Mouse (Mus musculus) midbrain, embryonic 11.5 days (tissue): ENCODE measurements around the gene Stx5a. TPM values are rescaled to one million over a fixed set of nuclear protein-coding genes. Genes with fewer than 3 reads are reported as not detected.

Experiments
- ATAC-seq: fragments of 200-750 bp; cut with Nextera tagmentation; 2 replicates; pipeline ENCODE4 v1.8.0; 2017; ENCODE audit warnings: moderate TSS enrichment, moderate library complexity; ENCODE audit not compliant: low FRiP score
- DNase-seq: peaks from one replicate; pipeline ENCODE4 v3.0.0; 2015; ENCODE audit warnings: low spot score; ENCODE audit errors: missing footprints
- H3K27ac ChIP-seq: fragments of 300-500 bp; sonication (generic); 2 replicates; pipeline ENCODE4 v1.5.1; 2014; ENCODE audit warnings: low read depth, low read length
- H3K27me3 ChIP-seq: fragments of 300-500 bp; sonication (generic); 2 replicates; pipeline ENCODE4 v1.6.1; 2014; ENCODE audit warnings: mild to moderate bottlenecking, low read length, moderate library complexity, mixed read lengths; ENCODE audit not compliant: control insufficient read depth, insufficient read depth
- H3K36me3 ChIP-seq: fragments of 300-500 bp; sonication (generic); 2 replicates; pipeline ENCODE4 v1.6.1; 2014; ENCODE audit warnings: mild to moderate bottlenecking, low read length, moderate library complexity, mixed read lengths; ENCODE audit not compliant: control insufficient read depth, insufficient read depth
- H3K4me1 ChIP-seq: fragments of 300-500 bp; sonication (generic); 2 replicates; pipeline ENCODE4 v1.6.1; 2014; ENCODE audit warnings: low read length; ENCODE audit not compliant: control insufficient read depth, insufficient read depth
- H3K4me2 ChIP-seq: fragments of 300-500 bp; sonication (generic); 2 replicates; pipeline ENCODE4 v1.6.1; 2014; ENCODE audit warnings: mild to moderate bottlenecking, moderate library complexity
- H3K4me3 ChIP-seq: fragments of 300-500 bp; sonication (generic); 2 replicates; pipeline ENCODE4 v1.5.1; 2014; ENCODE audit warnings: low read depth, low read length
- H3K9ac ChIP-seq: fragments of 300-500 bp; sonication (generic); 2 replicates; pipeline ENCODE4 v1.6.1; 2014; ENCODE audit warnings: low read length
- H3K9me3 ChIP-seq: fragments of 300-500 bp; sonication (generic); 2 replicates; pipeline ENCODE4 v1.6.1; 2016; ENCODE audit warnings: low read length; ENCODE audit not compliant: control insufficient read depth
- WGBS: fragments of 180-500 bp; shearing (Covaris S2); extraction: QIAGEN DNeasy Blood & Tissue Kit; methylation state at CpG from one replicate; pipeline ENCODE4 v1.1.7; 2014; 5-methylcytosine and 5-hydroxymethylcytosine counted together
- microRNA-seq: library from miRNA; unstranded; fragments of <30 nt; microRNA quantifications from one replicate; pipeline ENCODE4, GENCODE M21; 2017
- polyA plus RNA-seq: library from polyadenylated mRNA; unstranded; fragments of >200 nt; fragmentation: Nextera tagmentation; extraction: Ambion mirVana; gene quantifications from 2 replicates; pipeline ENCODE4 v1.2.1, GENCODE M21; 2014

The Stx5a gene
- polyA plus RNA-seq, 1 experiment from 2014 or later: 85.6 TPM

DNA sequence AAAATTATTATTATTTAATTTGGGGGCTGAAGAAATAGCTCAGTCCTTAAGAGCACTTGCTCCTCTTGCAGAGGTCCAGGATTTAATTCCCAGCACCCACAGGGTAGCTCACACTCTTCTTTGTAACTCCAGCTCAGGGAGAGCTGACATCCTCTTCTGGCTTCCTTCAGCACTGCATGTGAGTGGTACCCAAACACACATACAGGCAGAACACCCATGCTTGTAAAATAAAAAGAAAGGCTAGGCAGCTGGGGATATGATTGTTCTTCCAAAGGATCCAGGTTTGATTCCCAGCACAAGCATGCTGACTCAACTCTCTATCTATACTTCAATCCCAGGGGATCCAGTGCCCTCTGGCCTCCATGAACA is 57.7 kb downstream of the Stx5a start:
- Histone ChIP-seq H3K27ac (no peak overlapping the region), H3K27me3 (no peaks in the 10 kb centered on the region), H3K4me3 (no peak overlapping the region), H3K9ac (no peak overlapping the region), H3K36me3 (peaks cover 2% of the 10 kb centered on the region; the same call in 1 of the 2 replicates), H3K4me1 (peaks cover 11% of the 10 kb centered on the region), H3K4me2 (no peak overlapping the region; the same call in 1 of the 2 replicates), H3K9me3 (no peaks in the 10 kb centered on the region)
- DNase-seq (no peak), ATAC-seq (no peak)

DNA sequence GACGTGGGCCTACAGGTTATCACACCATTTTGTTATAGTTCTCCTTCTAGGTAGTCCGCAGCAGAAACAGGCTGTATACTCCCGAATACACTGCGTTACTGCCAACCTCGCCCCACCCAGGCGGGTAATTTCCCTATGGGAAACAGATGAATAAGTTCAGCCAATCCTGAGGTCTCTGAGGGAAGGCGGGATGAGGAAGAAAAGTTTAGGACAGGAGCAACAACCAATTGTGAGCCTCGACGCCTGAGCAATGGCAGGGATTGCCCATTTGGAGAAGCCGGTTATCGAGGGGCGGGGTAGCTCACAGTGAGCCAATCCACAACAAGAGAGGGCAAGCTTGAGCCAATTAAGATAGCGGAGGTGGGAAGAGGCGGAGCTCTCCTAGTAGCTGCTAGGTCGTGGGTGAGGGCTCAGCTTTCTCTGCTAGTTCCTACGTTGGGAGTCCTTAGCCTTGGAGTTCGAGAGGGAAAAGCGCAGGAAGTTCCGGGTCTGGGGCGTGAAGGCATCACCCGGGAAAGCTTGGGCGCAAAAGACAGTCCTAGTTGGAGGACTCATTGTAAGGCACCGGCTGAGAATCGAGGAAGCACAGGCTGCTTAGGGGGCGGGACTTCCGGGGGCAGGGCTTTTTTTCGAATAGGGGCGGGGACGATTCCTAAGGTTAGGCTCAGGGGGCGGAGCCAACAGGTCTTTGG is 61.1 kb downstream of the Stx5a start, which contains the start of gene Zbtb3:
Gene Zbtb3, plus strand, starts transcription at position 426 of the 692 bp plus-strand sequence.
- H3K27ac ChIP-seq: peak within 1 kb of the TSS; percentile 65; the same call in 1 of the 2 replicates
- no peaks in the 10 kb centered on the region for H3K9me3 ChIP-seq
- H3K4me1 ChIP-seq: peaks cover 11% of the 10 kb centered on the region
- DNase-seq: peak; percentile 99
- peak within 1 kb of the TSS; percentile 70 for H3K9ac ChIP-seq
- H3K36me3 ChIP-seq: peaks cover 8% of the 10 kb centered on the region; the same call in 1 of the 2 replicates
- under 1% methylated on average over 30 of the region's 30 CpGs for WGBS
- H3K27me3 ChIP-seq: no peaks in the 10 kb centered on the region
- peak within 1 kb of the TSS; percentile 57 for H3K4me3 ChIP-seq
- peak within 1 kb of the TSS; percentile 49 for H3K4me2 ChIP-seq
- ATAC-seq: peak; percentile 98

GRCm38 (mm10) chr19:8803204-8803780 is 62.1 kb downstream of the Stx5a start:
- peak overlapping the region; percentile 33; the same call in 1 of the 2 replicates for H3K9ac ChIP-seq
- no peaks in the 10 kb centered on the region for H3K9me3 ChIP-seq
- H3K4me2 ChIP-seq: peak overlapping the region; percentile 49
- H3K36me3 ChIP-seq: peaks cover 8% of the 10 kb centered on the region; the same call in 1 of the 2 replicates
- 89% methylated on average over 9 of the region's 9 CpGs for WGBS
- DNase-seq (no peak), ATAC-seq (no peak)
- peaks cover 8% of the 10 kb centered on the region for H3K4me1 ChIP-seq
- no peaks in the 10 kb centered on the region for H3K27me3 ChIP-seq
- H3K27ac ChIP-seq: no peak overlapping the region
- H3K4me3 ChIP-seq: no peak overlapping the region

DNA sequence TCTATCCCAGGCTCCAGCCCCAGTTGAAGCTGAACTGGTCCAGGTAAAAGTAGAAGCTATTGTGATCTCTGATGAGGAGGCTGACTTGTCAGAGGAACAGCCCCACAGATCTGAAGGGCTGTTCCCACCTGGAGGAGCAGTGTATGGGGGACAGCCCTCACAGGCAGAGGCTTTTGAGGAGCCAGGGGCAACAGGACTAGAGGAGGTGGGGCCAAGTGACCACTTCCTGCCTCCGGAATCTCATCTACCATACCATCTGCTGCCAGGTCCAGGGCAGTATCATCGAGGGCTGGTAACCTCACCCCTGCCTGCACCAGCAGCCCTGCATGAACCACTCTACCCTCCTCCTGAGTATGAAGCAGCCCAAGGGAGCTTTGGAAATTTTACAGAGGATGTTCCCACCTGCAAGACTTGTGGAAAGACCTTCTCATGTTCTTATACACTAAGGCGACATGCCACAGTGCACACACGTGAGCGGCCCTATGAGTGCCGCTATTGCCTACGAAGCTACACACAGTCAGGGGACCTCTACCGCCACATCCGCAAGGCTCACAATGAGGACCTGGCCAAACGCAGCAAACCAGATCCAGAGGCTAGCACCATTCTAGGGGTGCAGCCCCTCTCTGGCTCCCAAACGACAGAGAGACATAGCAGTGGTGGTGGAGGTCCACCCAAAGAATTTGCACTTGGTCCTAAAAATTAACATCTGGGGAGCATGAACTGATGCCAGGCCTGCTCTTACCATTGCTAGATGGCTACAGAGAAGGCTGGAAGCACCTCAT is 62.9 kb downstream of the Stx5a start:
- Histone ChIP-seq H3K4me1 (peaks cover 8% of the 10 kb centered on the region), H3K4me3 (no peak overlapping the region), H3K4me2 (no peak overlapping the region), H3K36me3 (peaks cover 8% of the 10 kb centered on the region; the same call in 1 of the 2 replicates), H3K9me3 (no peaks in the 10 kb centered on the region), H3K9ac (no peak overlapping the region), H3K27ac (no peak overlapping the region), H3K27me3 (no peaks in the 10 kb centered on the region)
- ATAC-seq (no peak), DNase-seq (no peak)
- 95% methylated on average over 11 of the region's 11 CpGs for WGBS

Small RNA genes within 50 kb of the gene (microRNA-seq; reads per million reads assigned to microRNA genes)
- gene Mir6992: not detected

Other genes with a start within 250 kb of the Stx5a start
- 0.28 and 0.33 TPM in 2 replicates for gene Slc22a8, start 150.2 kb upstream of the Stx5a start, polyA plus RNA-seq
- gene Slc22a6, start 123.4 kb upstream of the Stx5a start, polyA plus RNA-seq: 0.42 and 0.51 TPM in 2 replicates
- gene Chrm1, start 77.6 kb upstream of the Stx5a start, polyA plus RNA-seq: 0.04 TPM in 2 replicates
- 139 and 142 TPM in 2 replicates for gene Slc3a2, start 18.0 kb upstream of the Stx5a start, polyA plus RNA-seq
- gene Wdr74, start 5.6 kb upstream of the Stx5a start, polyA plus RNA-seq: 74.2 and 83.7 TPM in 2 replicates
- 1.5 and 2.7 TPM in 2 replicates for gene 1700092M07Rik, start 695 bp upstream of the Stx5a start, polyA plus RNA-seq
- gene Nxf1, start 15.7 kb downstream of the Stx5a start, polyA plus RNA-seq: 209 and 235 TPM in 2 replicates
- gene Tmem223, start 29.6 kb downstream of the Stx5a start, polyA plus RNA-seq: 190 and 197 TPM in 2 replicates
- 40.8 and 45.7 TPM in 2 replicates for gene Tmem179b, start 33.1 kb downstream of the Stx5a start, polyA plus RNA-seq
- 15.4 and 19.6 TPM in 2 replicates for gene Taf6l, start 45.0 kb downstream of the Stx5a start, polyA plus RNA-seq
- 169 and 177 TPM in 2 replicates for gene Polr2g, start 57.2 kb downstream of the Stx5a start, polyA plus RNA-seq
- gene Zbtb3, start 61.1 kb downstream of the Stx5a start, polyA plus RNA-seq: 6.1 and 6.5 TPM in 2 replicates
- gene Ttc9c, start 77.9 kb downstream of the Stx5a start, polyA plus RNA-seq: 51.7 and 59.7 TPM in 2 replicates
- 6.1 and 6.2 TPM in 2 replicates for gene Hnrnpul2, start 78.6 kb downstream of the Stx5a start, polyA plus RNA-seq
- not detected in 2 replicates for gene AC129217.1, start 88.4 kb downstream of the Stx5a start, polyA plus RNA-seq
- 50.6 and 52.7 TPM in 2 replicates for gene Bscl2, start 96.1 kb downstream of the Stx5a start, polyA plus RNA-seq
- 128 and 133 TPM in 2 replicates for gene Gng3, start 97.8 kb downstream of the Stx5a start, polyA plus RNA-seq
- gene Lrrn4cl, start 109.4 kb downstream of the Stx5a start, polyA plus RNA-seq: 0.18 and 0.30 TPM in 2 replicates
- gene Ubxn1, start 130.1 kb downstream of the Stx5a start, polyA plus RNA-seq: 169 and 183 TPM in 2 replicates
- gene Uqcc3, start 139.5 kb downstream of the Stx5a start, polyA plus RNA-seq: 54.6 and 59.1 TPM in 2 replicates
- 109 and 123 TPM in 2 replicates for gene Lbhd1, start 142.3 kb downstream of the Stx5a start, polyA plus RNA-seq
- gene Gm49403, start 142.5 kb downstream of the Stx5a start, polyA plus RNA-seq: not detected in 2 replicates
- 115 and 116 TPM in 2 replicates for gene 1810009A15Rik, start 147.4 kb downstream of the Stx5a start, polyA plus RNA-seq
- not detected in 2 replicates for gene Gm49416, start 147.5 kb downstream of the Stx5a start, polyA plus RNA-seq
- 29.7 and 33.3 TPM in 2 replicates for gene Ints5, start 151.6 kb downstream of the Stx5a start, polyA plus RNA-seq
- gene Ganab, start 156.7 kb downstream of the Stx5a start, polyA plus RNA-seq: 101 and 109 TPM in 2 replicates
- gene B3gat3, start 179.0 kb downstream of the Stx5a start, polyA plus RNA-seq: 42.1 and 46.0 TPM in 2 replicates
- gene Rom1, start 187.9 kb downstream of the Stx5a start, polyA plus RNA-seq: 1.4 and 2.3 TPM in 2 replicates
- 5.8 and 8.2 TPM in 2 replicates for gene Eml3, start 188.1 kb downstream of the Stx5a start, polyA plus RNA-seq
- 50.9 and 56.0 TPM in 2 replicates for gene Mta2, start 200.5 kb downstream of the Stx5a start, polyA plus RNA-seq
- 23.5 and 28.4 TPM in 2 replicates for gene Tut1, start 212.4 kb downstream of the Stx5a start, polyA plus RNA-seq
- gene Eef1g, start 225.6 kb downstream of the Stx5a start, polyA plus RNA-seq: 435 and 439 TPM in 2 replicates
- 5.0 and 6.3 TPM in 2 replicates for gene Ahnak, start 247.9 kb downstream of the Stx5a start, polyA plus RNA-seq